Mouse (Mus musculus) cerebellum, adult 2 months (tissue): ENCODE data around the gene Btbd17.
A peak's percentile ranks its signal among the peaks of the same experiment; 100 is the strongest.

Experiments
- CTCF ChIP-seq: fragments of 200-500 bp; IDR thresholded peaks from 2 replicates; pipeline ENCODE4 v1.5.1; 2011; ENCODE audit warnings: low read depth, mild to moderate bottlenecking, control low read depth, low read length, moderate library complexity, borderline replicate concordance; ENCODE audit not compliant: insufficient read depth
- POLR2A ChIP-seq: fragments of 200-500 bp; IDR thresholded peaks from 2 replicates; pipeline ENCODE4 v1.6.1; 2011; ENCODE audit warnings: low read length, control low read depth, borderline replicate concordance; ENCODE audit not compliant: insufficient read depth

DNA sequence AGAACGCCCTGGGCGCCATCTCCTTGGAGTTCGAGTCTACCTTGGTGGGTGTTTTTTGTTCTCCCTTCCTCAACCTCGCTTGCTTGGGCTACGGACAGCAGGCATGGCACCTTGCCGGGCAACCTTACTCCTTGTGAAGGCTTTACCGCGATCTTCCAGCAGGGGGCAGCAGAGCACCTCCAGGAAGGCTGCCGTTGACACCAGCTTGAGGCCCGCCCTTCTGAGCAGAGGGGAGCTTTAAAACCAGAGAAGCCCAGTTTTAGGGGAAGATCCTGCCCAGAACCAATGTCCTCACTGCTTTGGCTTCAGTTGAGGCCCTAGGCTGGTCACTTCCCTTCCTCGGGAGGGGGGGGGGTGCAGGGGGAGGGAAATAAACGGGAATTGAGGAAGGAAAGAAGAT, 50.6 kb downstream of the Btbd17 start:
- TF ChIP-seq CTCF (peak; percentile 96), POLR2A (no peak)
